Mouse (Mus musculus) midbrain, embryonic 16.5 days (tissue): ENCODE measurements around the gene Tacr2. TPM values are rescaled to one million over a fixed set of nuclear protein-coding genes. Genes with fewer than 3 reads are reported as not detected.

Source experiments
- ATAC-seq: fragments of 200-750 bp; cut with Nextera tagmentation; 2 replicates; pipeline ENCODE4 v1.8.0; 2017; ENCODE audit warnings: moderate TSS enrichment
- H3K27ac ChIP-seq: fragments of 300-500 bp; sonication (generic); 2 replicates; pipeline ENCODE4 v1.5.1; 2014; ENCODE audit warnings: mild to moderate bottlenecking, low read length, mixed read lengths
- H3K27me3 ChIP-seq: fragments of 300-500 bp; sonication (generic); 2 replicates; pipeline ENCODE4 v1.6.1; 2014; ENCODE audit warnings: low read depth, low read length, mixed read lengths; ENCODE audit not compliant: control insufficient read depth, insufficient read depth
- H3K36me3 ChIP-seq: fragments of 300-500 bp; sonication (generic); 2 replicates; pipeline ENCODE4 v1.6.1; 2014; ENCODE audit warnings: mild to moderate bottlenecking, low read length, moderate library complexity, mixed read lengths; ENCODE audit not compliant: control insufficient read depth, insufficient read depth
- H3K4me1 ChIP-seq: fragments of 300-500 bp; sonication (generic); 2 replicates; pipeline ENCODE4 v1.6.1; 2014; ENCODE audit warnings: mild to moderate bottlenecking, low read length, mixed read lengths; ENCODE audit not compliant: control insufficient read depth, insufficient read depth
- H3K4me2 ChIP-seq: fragments of 300-500 bp; sonication (generic); 2 replicates; pipeline ENCODE4 v1.6.1; 2014; ENCODE audit warnings: mild to moderate bottlenecking, low read length, mixed read lengths
- H3K4me3 ChIP-seq: fragments of 300-500 bp; sonication (generic); 2 replicates; pipeline ENCODE4 v1.5.1; 2014; ENCODE audit warnings: low read depth, mild to moderate bottlenecking, low read length, moderate library complexity, mixed read lengths
- H3K9ac ChIP-seq: fragments of 300-500 bp; sonication (generic); 2 replicates; pipeline ENCODE4 v1.6.1; 2014; ENCODE audit warnings: low read depth, low read length, mixed read lengths
- H3K9me3 ChIP-seq: fragments of 300-500 bp; sonication (generic); replicated peaks from 2 replicates; pipeline ENCODE4 v1.6.1; 2014; ENCODE audit warnings: mild to moderate bottlenecking, low read length, mixed read lengths; ENCODE audit not compliant: control insufficient read depth, poor library complexity, severe bottlenecking
- WGBS: fragments of 180-500 bp; shearing (Covaris S2); extraction: QIAGEN DNeasy Blood & Tissue Kit; methylation state at CpG from one replicate; pipeline ENCODE4 v1.1.7; 2014; 5-methylcytosine and 5-hydroxymethylcytosine counted together
- polyA plus RNA-seq: library from polyadenylated mRNA; unstranded; fragments of >200 nt; fragmentation: Nextera tagmentation; extraction: Ambion mirVana; gene quantifications from 2 replicates; pipeline ENCODE4 v1.2.1, GENCODE M21; 2015

Gene Tacr2
- polyA plus RNA-seq: not detected in 2 replicates

- 50% methylated on average over 12 of the region's 12 CpGs for WGBS
- Histone ChIP-seq H3K4me2 (no peak within 1 kb of the TSS), H3K4me1 (no peaks in the 10 kb centered on the region), H3K27me3 (no peaks in the 10 kb centered on the region), H3K9ac (no peak within 1 kb of the TSS), H3K4me3 (no peak within 1 kb of the TSS), H3K9me3 (no peaks in the 10 kb centered on the region), H3K27ac (no peak within 1 kb of the TSS), H3K36me3 (no peaks in the 10 kb centered on the region)
- ATAC-seq: no peak
These were observed at the start of gene Tacr2 for GRCm38 (mm10) chr10:62252000-62252488. Gene Tacr2 (plus strand): TSS chr10:62252438.

DNA sequence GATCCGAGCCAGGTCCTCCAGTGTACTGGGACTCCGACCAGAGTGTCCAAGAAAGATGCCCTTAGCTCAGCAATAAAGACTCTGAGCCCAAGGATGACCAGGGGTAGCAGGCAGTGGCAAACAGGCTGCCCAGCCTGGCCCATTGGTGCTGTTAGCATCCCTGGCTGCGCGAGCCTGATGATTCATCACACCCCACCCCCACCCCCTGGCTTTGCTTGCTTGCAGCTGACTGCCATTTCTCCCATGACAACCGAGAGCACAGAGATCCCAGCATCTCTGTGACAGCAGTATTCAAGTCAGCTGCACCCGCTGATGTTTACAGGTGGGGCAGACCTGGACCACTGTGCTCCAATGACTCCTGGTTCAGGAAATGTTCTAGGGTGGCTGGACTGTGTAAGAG is 49.7 kb upstream of the Tacr2 start:
- no peaks in the 10 kb centered on the region for H3K4me1 ChIP-seq
- H3K9ac ChIP-seq: no peak overlapping the region
- no peaks in the 10 kb centered on the region for H3K36me3 ChIP-seq
- H3K4me2 ChIP-seq: no peak overlapping the region
- 87% methylated on average over 6 of the region's 6 CpGs for WGBS
- no peak for ATAC-seq
- no peaks in the 10 kb centered on the region for H3K9me3 ChIP-seq
- H3K4me3 ChIP-seq: no peak overlapping the region
- no peaks in the 10 kb centered on the region for H3K27me3 ChIP-seq
- no peak overlapping the region for H3K27ac ChIP-seq

- no peak overlapping the region for H3K9ac ChIP-seq
- no peak overlapping the region for H3K4me2 ChIP-seq
- H3K9me3 ChIP-seq: no peaks in the 10 kb centered on the region
- H3K4me3 ChIP-seq: no peak overlapping the region
- H3K27me3 ChIP-seq: no peaks in the 10 kb centered on the region
- 87% methylated on average over 10 of the region's 10 CpGs for WGBS
- H3K4me1 ChIP-seq: no peaks in the 10 kb centered on the region; the same call in 1 of the 2 replicates
- no peaks in the 10 kb centered on the region for H3K36me3 ChIP-seq
- H3K27ac ChIP-seq: no peak overlapping the region
- ATAC-seq: no peak
These were observed 43.9 kb upstream of the Tacr2 start for GRCm38 (mm10) chr10:62208241-62208896.

DNA sequence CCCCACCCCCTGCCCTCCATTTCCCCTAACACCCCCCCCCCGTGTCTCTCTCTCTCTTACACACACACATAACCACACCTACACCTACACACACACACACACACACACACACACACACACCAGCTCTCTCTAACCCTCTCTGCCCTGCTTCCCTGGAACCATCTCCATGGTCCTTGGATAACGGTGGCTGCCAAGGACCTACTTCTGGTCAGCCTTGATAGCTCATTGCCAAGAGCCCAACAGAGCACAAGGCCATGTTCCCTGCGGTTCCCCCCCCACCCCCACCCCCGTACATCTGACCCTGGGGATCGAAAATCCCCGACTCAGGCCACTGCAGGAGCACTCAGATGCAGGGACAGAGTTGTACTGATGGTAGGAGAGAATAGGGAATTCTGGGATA is 40.9 kb upstream of the Tacr2 start:
- no peaks in the 10 kb centered on the region for H3K9me3 ChIP-seq
- H3K36me3 ChIP-seq: no peaks in the 10 kb centered on the region
- no peak for ATAC-seq
- H3K4me2 ChIP-seq: no peak overlapping the region
- H3K27me3 ChIP-seq: no peaks in the 10 kb centered on the region
- no peak overlapping the region for H3K4me3 ChIP-seq
- WGBS: 73% methylated on average over 6 of the region's 6 CpGs
- no peaks in the 10 kb centered on the region; the same call in 1 of the 2 replicates for H3K4me1 ChIP-seq
- no peak overlapping the region for H3K27ac ChIP-seq
- no peak overlapping the region for H3K9ac ChIP-seq

DNA sequence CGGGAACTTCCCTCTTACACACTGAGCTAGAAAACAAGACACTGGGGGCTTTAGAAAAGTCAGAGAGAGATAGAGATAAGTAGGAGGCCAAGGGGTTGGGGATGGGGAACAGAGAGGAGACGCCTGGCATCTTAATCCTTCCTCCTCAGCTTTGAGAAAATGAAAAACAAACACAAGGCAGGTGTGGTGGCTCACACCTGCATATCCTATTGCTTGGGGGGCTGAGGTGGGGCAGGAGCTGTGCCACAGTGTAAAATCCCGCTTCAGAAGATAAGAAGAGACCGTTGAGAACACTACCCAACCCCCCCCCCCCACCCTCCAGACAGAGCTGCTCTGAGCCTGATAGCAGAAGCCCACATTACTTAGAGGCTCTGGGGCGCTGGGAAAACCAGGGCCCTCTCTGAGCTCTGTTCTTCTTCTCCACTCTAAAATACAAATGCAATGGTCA is 37.0 kb upstream of the Tacr2 start:
- Histone ChIP-seq H3K9ac (no peak overlapping the region), H3K36me3 (no peaks in the 10 kb centered on the region), H3K27ac (no peak overlapping the region), H3K4me1 (no peaks in the 10 kb centered on the region; the same call in 1 of the 2 replicates), H3K27me3 (no peaks in the 10 kb centered on the region), H3K4me3 (no peak overlapping the region), H3K4me2 (no peak overlapping the region), H3K9me3 (no peaks in the 10 kb centered on the region)
- 64% methylated on average over 5 of the region's 5 CpGs for WGBS
- no peak for ATAC-seq

GRCm38 (mm10) chr10:62215633-62216032 is 36.6 kb upstream of the Tacr2 start:
- no peak overlapping the region for H3K4me2 ChIP-seq
- WGBS: 95% methylated on average over 8 of the region's 8 CpGs
- no peak overlapping the region for H3K4me3 ChIP-seq
- no peaks in the 10 kb centered on the region for H3K27me3 ChIP-seq
- H3K27ac ChIP-seq: no peak overlapping the region
- H3K36me3 ChIP-seq: no peaks in the 10 kb centered on the region
- no peak for ATAC-seq
- H3K9ac ChIP-seq: no peak overlapping the region
- H3K4me1 ChIP-seq: no peaks in the 10 kb centered on the region; the same call in 1 of the 2 replicates
- no peaks in the 10 kb centered on the region for H3K9me3 ChIP-seq

GRCm38 (mm10) chr10:62216595-62216994 is 35.6 kb upstream of the Tacr2 start:
- 41% methylated on average over 5 of the region's 5 CpGs for WGBS

GRCm38 (mm10) chr10:62217196-62217595 is 35.0 kb upstream of the Tacr2 start:
- Histone ChIP-seq H3K27ac (peak overlapping the region; percentile 56; the same call in 1 of the 2 replicates), H3K9me3 (no peaks in the 10 kb centered on the region), H3K36me3 (no peaks in the 10 kb centered on the region), H3K27me3 (no peaks in the 10 kb centered on the region), H3K4me1 (no peaks in the 10 kb centered on the region), H3K4me3 (no peak overlapping the region), H3K4me2 (no peak overlapping the region), H3K9ac (no peak overlapping the region)
- 36% methylated on average over 8 of the region's 8 CpGs for WGBS
- no peak for ATAC-seq

More at GRCm38 (mm10) chr10:62216595-62216994, 35.6 kb upstream of the Tacr2 start:
- ATAC-seq: no peak
- Histone ChIP-seq H3K27me3 (no peaks in the 10 kb centered on the region), H3K4me2 (no peak overlapping the region), H3K27ac (peak overlapping the region; percentile 56; the same call in 1 of the 2 replicates), H3K4me3 (no peak overlapping the region), H3K4me1 (no peaks in the 10 kb centered on the region), H3K9ac (no peak overlapping the region), H3K9me3 (no peaks in the 10 kb centered on the region), H3K36me3 (no peaks in the 10 kb centered on the region)

DNA sequence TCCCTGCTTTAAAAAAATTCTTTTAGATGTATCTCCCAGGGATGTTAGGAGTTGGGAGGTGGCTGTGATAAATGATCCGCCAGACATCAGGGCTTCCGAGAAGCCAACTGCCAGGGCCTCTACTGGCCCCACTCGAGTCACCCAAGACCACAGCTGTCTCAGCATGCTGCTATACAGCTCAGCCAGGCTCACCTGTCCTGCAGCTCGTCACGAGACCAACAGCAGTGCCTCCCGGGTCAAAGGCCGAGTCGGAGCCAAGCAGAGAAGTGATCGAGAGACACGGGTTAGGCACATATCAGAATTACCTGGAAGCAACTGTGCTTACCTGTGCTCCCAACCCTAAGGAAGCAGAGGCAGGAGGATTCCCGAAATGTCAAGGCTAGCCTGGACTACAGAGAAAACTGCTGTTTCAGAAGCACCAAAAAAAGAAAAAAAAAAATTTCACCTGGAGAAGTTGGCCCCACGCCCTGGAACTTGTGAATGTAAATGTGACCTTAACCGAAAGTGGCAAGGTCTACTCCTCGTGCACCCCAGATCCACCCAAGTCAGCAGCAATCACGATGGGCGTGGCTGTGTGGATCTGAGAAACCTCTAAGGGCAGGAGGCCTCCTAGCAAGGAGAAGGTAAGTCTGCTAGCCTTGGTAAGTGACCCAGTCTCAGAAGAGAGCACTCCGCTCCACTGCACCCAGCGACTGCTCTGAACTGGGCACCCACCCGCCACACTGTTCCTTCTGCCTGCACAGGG is 34.0 kb upstream of the Tacr2 start:
- Histone ChIP-seq H3K9me3 (no peaks in the 10 kb centered on the region), H3K9ac (no peak overlapping the region), H3K4me1 (no peaks in the 10 kb centered on the region), H3K4me3 (no peak overlapping the region), H3K27me3 (no peaks in the 10 kb centered on the region), H3K4me2 (no peak overlapping the region), H3K36me3 (no peaks in the 10 kb centered on the region), H3K27ac (no peak overlapping the region)
- ATAC-seq: no peak
- WGBS: 92% methylated on average over 19 of the region's 19 CpGs
